Mouse (Mus musculus): Measurements from ENCODE around the gene Gm49325.
"Not testable (repeated sequence)": the region's sequence is repeated elsewhere in the genome, so short reads cannot be mapped to it uniquely, and the experiment has no call there.

Gm49325 gene

DNA sequence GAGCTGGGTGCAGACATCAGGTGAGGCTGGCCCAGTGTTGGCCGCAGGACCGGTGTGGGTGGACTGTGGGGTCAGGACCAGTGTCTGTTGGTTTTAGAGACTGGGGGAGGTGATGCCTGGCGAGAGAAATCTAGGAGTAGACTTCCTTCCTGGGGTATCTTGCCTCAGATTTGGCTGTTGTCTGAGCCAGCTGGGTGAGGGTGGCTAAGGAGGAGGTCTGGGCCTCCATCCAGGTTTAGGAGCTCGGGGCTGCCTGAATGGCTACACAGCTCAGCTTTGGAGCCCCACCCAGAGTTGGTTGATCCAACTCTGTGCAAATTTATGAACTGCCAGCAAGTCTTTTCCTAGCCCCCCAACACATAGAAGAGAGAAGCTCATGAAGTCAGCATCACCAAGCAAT lies 61.4 kb downstream of the Gm49325 start:
- intact Hi-C loops (cut with DNase I), result no loop called here

GRCm38 (mm10) chr10:77670710-77671109 lies 64.7 kb downstream of the Gm49325 start:
- intact Hi-C loops (cut with DNase I), result no loop called here

DNA sequence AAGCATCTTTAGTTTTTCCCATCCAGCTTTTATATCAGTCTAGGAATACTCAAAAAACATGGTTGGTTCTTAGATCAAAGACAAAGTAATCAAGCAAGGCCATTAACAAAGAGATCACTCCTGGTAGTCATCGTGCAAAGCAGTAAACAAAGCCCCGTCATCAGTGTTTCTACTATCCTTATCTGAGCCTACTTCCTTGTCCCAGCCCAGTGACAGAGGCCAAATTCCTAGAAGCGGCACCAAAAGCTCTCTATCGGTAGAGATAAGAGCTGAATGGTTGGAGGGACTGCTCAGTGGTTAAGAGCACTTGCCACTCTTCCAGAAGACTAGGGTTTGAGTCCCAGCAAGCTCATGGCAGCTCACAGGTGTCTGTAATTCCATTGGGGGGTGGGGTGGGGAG lies 65.5 kb downstream of the Gm49325 start:
- intact Hi-C loops (cut with DNase I), result no loop called here

DNA sequence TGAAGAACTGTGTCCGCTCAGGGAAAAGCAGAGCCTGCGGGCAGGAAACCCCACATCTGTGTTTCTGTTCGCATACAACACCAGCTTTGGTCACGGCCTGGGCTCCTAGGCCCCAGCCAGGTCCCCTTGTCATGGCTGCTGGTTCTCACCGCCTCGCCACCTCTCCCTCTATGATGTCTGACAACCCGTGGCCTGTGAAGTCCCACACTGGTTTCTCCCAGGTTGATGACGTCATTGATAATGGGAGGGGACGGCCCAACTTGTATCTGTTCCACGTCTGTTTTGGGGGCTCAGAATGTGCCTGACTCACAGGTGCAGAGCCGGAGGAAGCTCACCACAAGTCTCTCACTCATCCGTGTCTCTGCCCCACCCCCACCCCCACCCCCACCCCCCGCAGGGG lies 67.8 kb downstream of the Gm49325 start:
- intact Hi-C loops (cut with DNase I), result no loop called here

DNA sequence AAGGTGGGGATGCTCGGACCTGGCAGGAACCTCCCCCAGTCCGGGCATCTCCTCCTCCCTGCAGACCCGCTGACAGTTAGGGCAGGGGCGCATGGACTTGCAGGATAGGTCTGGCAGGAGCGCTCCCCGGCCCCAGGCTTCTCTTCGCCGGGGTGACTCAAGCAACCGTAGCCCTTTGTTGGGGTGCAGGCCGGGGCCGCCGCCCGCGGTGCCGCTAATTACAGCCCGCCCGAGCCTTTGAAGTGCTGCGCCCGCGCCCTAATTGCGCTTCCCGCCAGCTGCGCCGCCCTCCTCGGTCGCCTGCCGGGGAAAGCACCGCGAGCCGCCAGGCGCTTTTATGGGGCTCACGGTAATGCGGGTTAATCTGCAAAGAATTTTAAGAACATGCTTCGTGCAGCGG lies 71.6 kb downstream of the Gm49325 start:
- intact Hi-C loops (cut with DNase I), result no loop called here

GRCm38 (mm10) chr10:77682994-77683393 lies 77.0 kb downstream of the Gm49325 start:
- intact Hi-C loops (cut with DNase I), result no loop called here

GRCm38 (mm10) chr10:77684181-77684580 lies 78.2 kb downstream of the Gm49325 start:
- intact Hi-C loops (cut with DNase I), result no loop called here

DNA sequence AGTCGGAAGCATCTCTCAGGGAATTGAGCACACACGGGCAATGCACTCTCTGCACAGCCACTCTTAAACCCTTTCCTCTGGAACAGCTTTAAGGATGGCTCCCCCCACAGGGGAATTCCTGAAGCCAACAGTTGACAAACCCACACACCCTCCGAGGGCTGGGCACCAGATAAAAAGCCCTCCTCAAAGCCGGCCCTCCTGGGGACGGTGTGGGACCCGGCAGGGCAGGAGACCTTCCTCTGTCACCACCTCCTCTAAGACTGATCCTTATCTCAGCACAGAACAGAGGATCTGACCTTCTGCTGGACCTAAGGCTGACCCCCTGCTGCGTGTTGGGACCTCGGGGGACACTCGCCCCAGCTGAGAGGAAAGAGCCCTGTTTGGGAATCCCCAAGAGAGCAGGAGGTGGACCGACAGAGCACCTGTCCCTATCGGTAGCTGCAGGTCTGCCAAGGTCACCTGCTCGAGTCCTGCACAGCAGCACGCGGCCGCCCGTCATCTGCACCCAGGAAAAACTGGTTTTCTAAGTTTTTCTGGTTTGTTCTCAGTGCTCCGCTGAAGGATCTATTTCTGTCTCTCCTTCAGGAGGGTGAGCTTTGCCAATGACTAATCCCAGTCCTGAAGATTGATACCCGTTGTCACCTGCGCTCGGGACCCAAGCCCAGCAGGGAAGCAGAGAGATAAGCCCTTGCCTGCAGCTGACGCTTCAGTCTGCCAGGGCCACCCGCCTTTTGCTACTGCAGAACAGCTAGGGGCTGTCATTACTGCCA lies 80.1 kb downstream of the Gm49325 start, which contains the start of gene Tspear:
Gene Tspear (plus strand): TSS at position 675 of the 770 bp plus-strand sequence.
- intact Hi-C loops (cut with DNase I), result no loop called here

DNA sequence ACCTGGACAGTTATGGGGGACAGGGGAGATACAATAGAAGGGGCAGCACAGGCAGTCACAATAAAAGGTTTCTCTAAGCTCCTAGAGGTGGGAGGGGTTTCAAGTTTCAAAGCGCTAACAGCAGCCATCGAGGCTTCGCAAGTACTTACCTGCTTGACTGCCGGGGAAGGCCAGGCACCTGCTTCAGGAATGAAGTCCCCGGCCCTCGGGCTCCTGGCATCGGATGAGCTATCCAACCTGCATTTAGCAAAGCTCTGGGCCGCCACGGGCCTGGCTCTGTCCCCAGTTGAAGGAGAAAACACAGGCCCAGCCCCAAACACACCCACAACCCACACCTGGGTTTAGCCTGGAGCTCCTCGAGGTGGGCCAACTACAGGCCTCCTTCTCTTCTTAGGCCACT lies 81.0 kb downstream of the Gm49325 start:
- intact Hi-C loops (cut with DNase I), result no loop called here

- intact Hi-C loops (cut with DNase I), result not testable (repeated sequence)
Observed at GRCm38 (mm10) chr10:77690356-77690807, 84.4 kb downstream of the Gm49325 start, which contains the start of gene Gm19402. Gm19402 (minus strand) TSS chr10:77690757.

Small RNAs within 50 kb of the gene (microRNA-seq; reads per million reads assigned to microRNA genes)
- gene Mir1930, result 3.2 to 3.6 reads per million in 2 experiments

Measured in adrenal gland (tissue).